Mouse (Mus musculus) stomach, postnatal 0 days (tissue): ENCODE measurements around the gene B4galt7. TPM values are rescaled to one million over a fixed set of nuclear protein-coding genes. Genes with fewer than 3 reads are reported as not detected.
A peak's percentile ranks its signal among the peaks of the same experiment; 100 is the strongest.
"Not testable (repeated sequence)": the region's sequence is repeated elsewhere in the genome, so short reads cannot be mapped to it uniquely, and the experiment has no call there.

Experiments used
- ATAC-seq: fragments of 200-750 bp; cut with Nextera tagmentation; 2 replicates; pipeline ENCODE4 v1.8.0; 2017; ENCODE audit not compliant: low FRiP score, low TSS enrichment
- DNase-seq: peaks from one replicate; pipeline ENCODE4 v3.0.0-alpha.2; 2016; ENCODE audit warnings: low spot score
- H3K27ac ChIP-seq: fragments of 300-500 bp; sonication (generic); replicated peaks from 2 replicates; pipeline ENCODE4 v1.5.1; 2014; ENCODE audit warnings: mild to moderate bottlenecking, control low read depth
- H3K27me3 ChIP-seq: fragments of 300-500 bp; sonication (generic); 2 replicates; pipeline ENCODE4 v1.6.1; 2014; ENCODE audit warnings: low read length; ENCODE audit not compliant: control insufficient read depth, insufficient read depth
- H3K36me3 ChIP-seq: fragments of 300-500 bp; sonication (generic); 2 replicates; pipeline ENCODE4 v1.6.1; 2014; ENCODE audit warnings: low read length, mixed read lengths; ENCODE audit not compliant: control insufficient read depth, insufficient read depth
- H3K4me1 ChIP-seq: fragments of 300-500 bp; sonication (generic); replicated peaks from 2 replicates; pipeline ENCODE4 v1.6.1; 2014; ENCODE audit warnings: antibody characterized with exemption; ENCODE audit not compliant: control insufficient read depth, insufficient read depth
- H3K4me2 ChIP-seq: fragments of 300-500 bp; sonication (generic); replicated peaks from 2 replicates; pipeline ENCODE4 v1.6.1; 2014; ENCODE audit warnings: low read depth, mild to moderate bottlenecking, control low read depth, moderate library complexity
- H3K4me3 ChIP-seq: fragments of 300-500 bp; sonication (generic); 2 replicates; pipeline ENCODE4 v1.5.1; 2014; ENCODE audit warnings: low read depth, low read length, control low read depth
- H3K9ac ChIP-seq: fragments of 300-500 bp; sonication (generic); 2 replicates; pipeline ENCODE4 v1.6.1; 2014; ENCODE audit warnings: mild to moderate bottlenecking, low read length, control low read depth, mixed read lengths
- H3K9me3 ChIP-seq: fragments of 300-500 bp; sonication (generic); 2 replicates; pipeline ENCODE4 v1.6.1; 2016; ENCODE audit warnings: low read length; ENCODE audit not compliant: control insufficient read depth
- CTCF ChIP-seq: IDR thresholded peaks from 2 replicates; pipeline ENCODE4 v1.5.1; 2016; ENCODE audit warnings: antibody characterized with exemption, low read depth, mild to moderate bottlenecking, moderate library complexity
- EP300 ChIP-seq: optimal IDR thresholded peaks from 2 replicates; pipeline ENCODE3; 2016; ENCODE audit warnings: antibody characterized with exemption
- WGBS: fragments of 180-500 bp; shearing (Covaris S2); extraction: QIAGEN DNeasy Blood & Tissue Kit; methylation state at CpG from one replicate; pipeline ENCODE4 v1.1.7; 2014; 5-methylcytosine and 5-hydroxymethylcytosine counted together
- polyA plus RNA-seq: library from polyadenylated mRNA; unstranded; fragments of >200 nt; fragmentation: Nextera tagmentation; extraction: Ambion mirVana; gene quantifications from 2 replicates; pipeline ENCODE4 v1.2.1, GENCODE M21; 2015

B4galt7 gene
- polyA plus RNA-seq, 1 experiment from 2014 or later, result 16.0 TPM

DNA sequence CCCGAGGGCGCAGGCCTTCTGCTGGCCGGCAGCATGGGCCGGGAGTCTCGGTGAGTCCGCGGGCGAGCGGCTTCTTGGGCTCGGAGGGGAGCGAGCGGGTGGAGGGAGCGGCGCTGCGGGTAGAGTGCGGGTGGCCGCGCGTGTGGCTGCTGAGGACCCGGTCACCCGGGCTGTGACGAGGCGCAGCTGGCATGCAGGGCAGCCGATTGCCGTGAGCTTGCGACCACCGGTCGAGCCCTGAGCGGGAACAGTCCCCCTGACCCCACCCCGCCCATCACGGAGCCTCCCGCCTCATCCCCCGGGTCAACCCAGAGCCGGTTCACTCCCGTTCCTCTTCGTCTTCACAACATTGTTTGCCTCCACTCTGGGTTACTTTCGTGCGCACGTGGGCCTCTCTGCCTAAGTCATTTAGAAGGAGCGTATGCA lies 35.5 kb downstream of the B4galt7 start:
- no peak for DNase-seq
- TF ChIP-seq CTCF, result no peak
- no peak for TF ChIP-seq EP300
- Histone ChIP-seq H3K36me3 (no peaks in the 10 kb centered on the region), H3K9me3 (no peaks in the 10 kb centered on the region), H3K9ac (peak overlapping the region; percentile 92), H3K4me2 (peak overlapping the region; percentile 77), H3K27me3 (no peaks in the 10 kb centered on the region), H3K4me1 (no peaks in the 10 kb centered on the region), H3K27ac (peak overlapping the region; percentile 61; the same call in 1 of the 2 replicates), H3K4me3 (peak overlapping the region; percentile 93)
- under 1% methylated on average over 32 of the region's 40 CpGs for WGBS
- ATAC-seq, result peak; percentile 74

- TF ChIP-seq CTCF, result no peak
- no peak for TF ChIP-seq EP300
- Histone ChIP-seq H3K9ac (no peak overlapping the region), H3K4me3 (no peak overlapping the region; the same call in 1 of the 2 replicates), H3K27me3 (no peaks in the 10 kb centered on the region), H3K9me3 (no peaks in the 10 kb centered on the region), H3K36me3 (no peaks in the 10 kb centered on the region), H3K27ac (no peak overlapping the region), H3K4me1 (no peaks in the 10 kb centered on the region), H3K4me2 (no peak overlapping the region)
- 85% methylated on average over 14 of the region's 14 CpGs for WGBS
- ATAC-seq (no peak), DNase-seq (no peak)
These were observed 36.7 kb downstream of the B4galt7 start for GRCm38 (mm10) chr13:55636185-55636983.

DNA sequence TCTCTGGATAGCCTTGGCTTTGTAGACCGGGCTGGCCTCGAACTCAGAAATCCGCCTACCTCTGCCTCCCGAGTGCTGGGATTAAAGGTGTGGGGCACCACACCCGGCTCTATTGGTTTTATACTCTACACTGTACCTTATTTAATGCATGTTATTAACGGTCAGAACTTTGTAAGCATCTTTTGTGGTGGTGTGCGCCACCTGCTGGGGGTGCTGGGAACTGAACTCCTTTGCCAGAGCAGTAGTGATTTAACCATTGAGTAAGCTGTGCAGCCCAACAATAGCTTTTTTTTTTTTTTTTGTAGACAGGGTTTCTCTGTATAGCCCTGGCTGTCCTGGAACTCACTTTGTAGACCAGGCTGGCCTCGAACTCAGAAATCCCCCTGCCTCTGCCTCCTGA lies 40.8 kb downstream of the B4galt7 start:
- H3K9me3 ChIP-seq, H3K27ac ChIP-seq, H3K27me3 ChIP-seq, H3K4me2 ChIP-seq, H3K4me1 ChIP-seq, H3K36me3 ChIP-seq, H3K9ac ChIP-seq, H3K4me3 ChIP-seq: not testable (repeated sequence)
- DNase-seq (peak; percentile 87), ATAC-seq (peak; percentile 63)
- 39% methylated on average over 8 of the region's 8 CpGs for WGBS
- peak; percentile 86 for TF ChIP-seq CTCF

- DNase-seq (peak; percentile 65), ATAC-seq (no peak)
- Histone ChIP-seq H3K4me1 (no peaks in the 10 kb centered on the region), H3K9ac (no peak overlapping the region), H3K4me2 (no peak overlapping the region), H3K9me3 (no peaks in the 10 kb centered on the region), H3K4me3 (no peak overlapping the region), H3K27me3 (no peaks in the 10 kb centered on the region), H3K27ac (no peak overlapping the region), H3K36me3 (peaks cover 22% of the 10 kb centered on the region)
- WGBS, result 89% methylated on average over 2 of the region's 2 CpGs
- TF ChIP-seq EP300, result no peak
- TF ChIP-seq CTCF, result peak; percentile 64
These were observed 44.8 kb downstream of the B4galt7 start for GRCm38 (mm10) chr13:55644525-55644924.

DNA sequence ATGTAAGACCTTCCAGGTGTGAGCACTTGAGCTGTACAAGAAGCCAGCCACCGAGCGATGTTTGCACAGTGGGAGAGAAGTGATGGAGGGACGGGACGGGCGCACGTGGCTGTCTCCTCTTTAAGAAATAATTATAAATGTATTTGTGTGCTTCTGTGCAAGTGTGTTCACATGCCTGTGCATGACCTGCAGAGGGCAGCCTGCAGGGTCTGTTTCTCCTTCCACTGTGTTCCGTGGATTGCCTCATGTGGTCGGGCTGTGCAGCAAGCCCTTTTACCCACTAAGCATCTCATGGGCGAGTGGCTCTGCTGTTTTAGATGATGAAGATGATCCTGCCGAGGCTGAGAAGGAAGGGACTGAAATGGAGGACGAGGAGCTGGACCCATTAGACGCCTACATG lies 50.4 kb downstream of the B4galt7 start:
- DNase-seq, result no peak
- no peak overlapping the region for H3K4me3 ChIP-seq
- ATAC-seq, result no peak
- no peaks in the 10 kb centered on the region for H3K4me1 ChIP-seq
- H3K36me3 ChIP-seq, result peaks cover 34% of the 10 kb centered on the region
- 88% methylated on average over 12 of the region's 12 CpGs for WGBS
- no peak overlapping the region for H3K27ac ChIP-seq
- no peaks in the 10 kb centered on the region for H3K27me3 ChIP-seq
- no peak overlapping the region for H3K9ac ChIP-seq
- H3K9me3 ChIP-seq, result no peaks in the 10 kb centered on the region
- TF ChIP-seq EP300 (no peak), CTCF (peak; percentile 54)
- no peak overlapping the region for H3K4me2 ChIP-seq

GRCm38 (mm10) chr13:55650980-55651379 lies 51.3 kb downstream of the B4galt7 start:
- Histone ChIP-seq H3K36me3 (peaks cover 32% of the 10 kb centered on the region), H3K27ac (no peak overlapping the region), H3K4me3 (no peak overlapping the region), H3K4me1 (no peaks in the 10 kb centered on the region), H3K9me3 (no peaks in the 10 kb centered on the region), H3K27me3 (no peaks in the 10 kb centered on the region), H3K4me2 (no peak overlapping the region), H3K9ac (no peak overlapping the region)
- 85% methylated on average over 6 of the region's 6 CpGs for whole genome bisulfite sequencing
- ATAC-seq (no peak), DNase-seq (no peak)
- TF ChIP-seq EP300, result no peak
- TF ChIP-seq CTCF, result no peak

Other genes with a start within 250 kb of the B4galt7 start
- gene Lman2, start 237.1 kb upstream of the B4galt7 start, polyA plus RNA-seq, result 73.7 and 76.5 TPM in 2 replicates
- 0.51 and 0.73 TPM in 2 replicates for gene Rgs14, start 230.2 kb upstream of the B4galt7 start, polyA plus RNA-seq
- gene Slc34a1, start 201.7 kb upstream of the B4galt7 start, polyA plus RNA-seq, result not detected in 2 replicates
- not detected in 2 replicates for gene Pfn3, start 184.7 kb upstream of the B4galt7 start, polyA plus RNA-seq
- gene F12, start 173.1 kb upstream of the B4galt7 start, polyA plus RNA-seq, result 0.41 and 0.68 TPM in 2 replicates
- gene Grk6, start 154.8 kb upstream of the B4galt7 start, polyA plus RNA-seq, result 17.7 and 19.0 TPM in 2 replicates
- gene Prr7, start 135.6 kb upstream of the B4galt7 start, polyA plus RNA-seq, result 0.13 and 0.28 TPM in 2 replicates
- gene Dbn1, start 111.8 kb upstream of the B4galt7 start, polyA plus RNA-seq, result 39.3 and 40.4 TPM in 2 replicates
- gene Pdlim7, start 86.2 kb upstream of the B4galt7 start, polyA plus RNA-seq, result 174 and 193 TPM in 2 replicates
- 1.0 and 1.3 TPM in 2 replicates for gene Dok3, start 70.6 kb upstream of the B4galt7 start, polyA plus RNA-seq
- 24.2 and 25.6 TPM in 2 replicates for gene Ddx41, start 63.2 kb upstream of the B4galt7 start, polyA plus RNA-seq
- gene Fam193b, start 28.8 kb upstream of the B4galt7 start, polyA plus RNA-seq, result 10.2 and 11.1 TPM in 2 replicates
- 123 and 136 TPM in 2 replicates for gene Tmed9, start 26.2 kb upstream of the B4galt7 start, polyA plus RNA-seq
- gene Caml, start 23.1 kb downstream of the B4galt7 start, polyA plus RNA-seq, result 32.0 and 33.0 TPM in 2 replicates
- gene Ddx46, start 35.1 kb downstream of the B4galt7 start, polyA plus RNA-seq, result 14.9 and 15.2 TPM in 2 replicates
- 25.4 and 26.1 TPM in 2 replicates for gene B230219D22Rik, start 93.2 kb downstream of the B4galt7 start, polyA plus RNA-seq
- gene Txndc15, start 114.8 kb downstream of the B4galt7 start, polyA plus RNA-seq, result 62.8 and 63.6 TPM in 2 replicates
- 71.2 and 73.9 TPM in 2 replicates for gene Pcbd2, start 127.5 kb downstream of the B4galt7 start, polyA plus RNA-seq
- gene Catsper3, start 184.7 kb downstream of the B4galt7 start, polyA plus RNA-seq, result 0.07 and 0.13 TPM in 2 replicates
- 193 and 214 TPM in 2 replicates for gene Pitx1, start 236.3 kb downstream of the B4galt7 start, polyA plus RNA-seq